Mouse (Mus musculus) lung, embryonic 14.5 days (tissue): ENCODE data around the gene Slc7a6os. TPM values are rescaled to one million over a fixed set of nuclear protein-coding genes. Genes with fewer than 3 reads are reported as not detected.
A peak's percentile ranks its signal among the peaks of the same experiment; 100 is the strongest.

Source experiments
- ATAC-seq: fragments of 200-750 bp; cut with Nextera tagmentation; 2 replicates; pipeline ENCODE4 v1.8.0; 2017; ENCODE audit warnings: mild to moderate bottlenecking, moderate TSS enrichment, moderate library complexity; ENCODE audit not compliant: insufficient read depth
- DNase-seq: peaks from one replicate; pipeline ENCODE4 v3.0.0-alpha.2; 2015
- H3K27ac ChIP-seq: fragments of 300-500 bp; sonication (generic); 2 replicates; pipeline ENCODE4 v1.5.1; 2014; ENCODE audit warnings: low read depth, mild to moderate bottlenecking, moderate library complexity
- H3K27me3 ChIP-seq: fragments of 300-500 bp; sonication (generic); 2 replicates; pipeline ENCODE4 v1.6.1; 2014; ENCODE audit warnings: low read length, control low read depth; ENCODE audit not compliant: insufficient read depth
- H3K36me3 ChIP-seq: fragments of 300-500 bp; sonication (generic); 2 replicates; pipeline ENCODE4 v1.6.1; 2014; ENCODE audit warnings: control low read depth; ENCODE audit not compliant: insufficient read depth
- H3K4me1 ChIP-seq: fragments of 300-500 bp; sonication (generic); 2 replicates; pipeline ENCODE4 v1.6.1; 2014; ENCODE audit warnings: antibody characterized with exemption, control low read depth; ENCODE audit not compliant: insufficient read depth
- H3K4me2 ChIP-seq: fragments of 300-500 bp; sonication (generic); 2 replicates; pipeline ENCODE4 v1.6.1; 2014; ENCODE audit warnings: mild to moderate bottlenecking
- H3K4me3 ChIP-seq: fragments of 300-500 bp; sonication (generic); 2 replicates; pipeline ENCODE4 v1.5.1; 2014; ENCODE audit warnings: low read depth, low read length
- H3K9ac ChIP-seq: fragments of 300-500 bp; sonication (generic); 2 replicates; pipeline ENCODE4 v1.6.1; 2014
- H3K9me3 ChIP-seq: fragments of 300-500 bp; sonication (generic); 2 replicates; pipeline ENCODE4 v1.6.1; 2016; ENCODE audit warnings: low read depth, low read length, control low read depth
- CTCF ChIP-seq: IDR thresholded peaks from 2 replicates; pipeline ENCODE4 v1.5.1; 2016; ENCODE audit warnings: antibody characterized with exemption, low read depth
- WGBS: fragments of 180-500 bp; shearing (Covaris S2); extraction: QIAGEN DNeasy Blood & Tissue Kit; methylation state at CpG from one replicate; pipeline ENCODE4 v1.1.7; 2014; 5-methylcytosine and 5-hydroxymethylcytosine counted together
- polyA plus RNA-seq: library from polyadenylated mRNA; unstranded; fragments of >200 nt; fragmentation: Nextera tagmentation; extraction: Ambion mirVana; gene quantifications from 2 replicates; pipeline ENCODE4 v1.2.1, GENCODE M21; 2014

Gene Slc7a6os
- polyA plus RNA-seq, 1 experiment from 2014 or later: 38.6 TPM

DNA sequence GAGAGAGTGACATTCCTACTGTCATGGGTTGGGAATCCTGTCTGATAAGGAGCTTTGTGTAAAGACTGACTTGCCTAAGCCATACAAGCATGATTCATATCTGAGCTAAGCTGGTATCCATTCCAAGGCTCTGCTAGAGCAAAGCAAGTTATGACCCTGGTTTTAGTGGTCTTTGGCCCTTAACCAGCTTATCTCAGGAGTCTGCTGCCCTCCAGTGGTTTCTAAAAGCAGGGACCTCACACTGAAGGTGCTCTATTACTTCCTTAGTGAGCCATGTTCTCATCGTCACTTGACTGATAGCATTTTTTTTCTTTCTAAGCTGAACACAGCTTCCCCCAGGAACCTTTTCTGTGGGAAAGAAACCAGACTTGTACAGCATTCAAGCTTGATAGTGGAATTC, 12.0 kb downstream of the Slc7a6os start:
- WGBS: 5% methylated on average over 1 of the region's 1 CpGs
- Histone ChIP-seq H3K27me3 (no peaks in the 10 kb centered on the region), H3K4me1 (no peaks in the 10 kb centered on the region), H3K9me3 (no peaks in the 10 kb centered on the region), H3K9ac (no peak overlapping the region), H3K4me3 (no peak overlapping the region), H3K4me2 (no peak overlapping the region), H3K36me3 (peaks cover 86% of the 10 kb centered on the region), H3K27ac (no peak overlapping the region)
- DNase-seq: peak; percentile 77
- peak; percentile 76 for TF ChIP-seq CTCF
- ATAC-seq: peak; percentile 41; the same call in 1 of the 2 replicates

DNA sequence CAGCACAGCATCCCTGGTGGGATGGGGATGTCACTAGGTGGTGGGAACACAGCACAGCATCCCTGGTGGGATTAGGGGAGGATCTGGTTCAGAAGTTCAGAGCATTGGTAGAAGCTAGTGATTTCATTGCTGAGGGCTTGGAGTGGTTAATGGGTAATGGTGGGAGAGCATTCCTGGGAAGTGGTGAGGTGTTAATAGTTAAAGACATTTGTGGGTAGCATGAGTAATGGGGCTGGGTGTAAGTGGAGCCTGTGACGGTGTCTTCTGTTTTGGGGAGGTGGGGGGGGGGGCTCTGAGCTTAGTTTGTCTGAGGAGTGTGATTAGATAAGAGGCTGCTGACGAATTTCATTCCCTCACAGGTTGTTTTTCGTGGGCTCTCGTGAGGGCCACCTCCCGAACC, 16.7 kb downstream of the Slc7a6os start:
- H3K27me3 ChIP-seq: no peaks in the 10 kb centered on the region
- H3K36me3 ChIP-seq: peaks cover 71% of the 10 kb centered on the region
- no peaks in the 10 kb centered on the region for H3K4me1 ChIP-seq
- H3K4me2 ChIP-seq: no peak overlapping the region
- DNase-seq (no peak), ATAC-seq (no peak)
- H3K9ac ChIP-seq: no peak overlapping the region
- H3K9me3 ChIP-seq: no peaks in the 10 kb centered on the region
- H3K4me3 ChIP-seq: no peak overlapping the region
- H3K27ac ChIP-seq: no peak overlapping the region
- 74% methylated on average over 5 of the region's 5 CpGs for WGBS
- no peak for TF ChIP-seq CTCF

DNA sequence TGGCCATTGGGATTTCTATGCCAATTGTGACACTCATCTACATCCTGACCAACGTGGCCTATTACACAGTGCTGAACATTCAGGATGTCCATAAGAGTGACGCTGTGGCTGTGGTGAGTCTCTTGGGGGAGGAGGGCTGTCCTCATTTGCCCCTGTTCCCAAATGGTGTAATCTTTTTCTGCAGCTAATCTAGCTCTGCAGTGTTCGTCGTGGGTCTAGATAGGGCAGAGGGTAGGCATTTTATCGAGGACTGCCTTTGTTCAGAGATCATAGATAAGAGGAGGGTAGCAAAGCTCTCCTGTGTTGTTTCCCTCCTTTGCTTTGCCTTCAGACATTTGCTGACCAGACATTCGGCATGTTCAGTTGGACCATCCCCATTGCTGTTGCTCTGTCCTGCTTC, 17.6 kb downstream of the Slc7a6os start:
- Histone ChIP-seq H3K4me1 (no peaks in the 10 kb centered on the region), H3K4me2 (no peak overlapping the region), H3K9ac (no peak overlapping the region), H3K27me3 (no peaks in the 10 kb centered on the region), H3K27ac (no peak overlapping the region), H3K4me3 (no peak overlapping the region), H3K9me3 (no peaks in the 10 kb centered on the region), H3K36me3 (peaks cover 66% of the 10 kb centered on the region)
- DNase-seq: no peak
- no peak for ATAC-seq
- no peak for TF ChIP-seq CTCF
- 82% methylated on average over 6 of the region's 6 CpGs for WGBS

DNA sequence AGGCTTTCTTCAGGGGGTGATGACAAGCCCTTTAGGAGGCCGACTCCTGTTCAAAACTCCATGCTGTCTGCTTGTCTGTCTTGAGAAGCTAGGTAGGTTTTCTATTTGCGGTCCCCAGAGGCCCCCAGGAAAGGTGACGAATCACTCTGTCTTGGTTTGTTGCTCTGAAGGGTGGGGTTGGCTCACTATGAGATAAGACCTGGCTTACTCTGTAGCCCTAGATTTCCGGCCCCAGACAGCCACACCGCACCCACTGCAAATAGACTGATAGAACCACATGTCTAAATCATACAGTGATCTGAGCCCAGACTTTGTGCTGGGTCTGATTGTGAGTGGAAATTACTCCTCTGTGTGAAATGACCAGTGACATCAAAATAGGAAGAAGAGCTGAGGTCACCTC, 19.1 kb downstream of the Slc7a6os start:
- H3K36me3 ChIP-seq: peaks cover 59% of the 10 kb centered on the region
- no peaks in the 10 kb centered on the region for H3K9me3 ChIP-seq

DNA sequence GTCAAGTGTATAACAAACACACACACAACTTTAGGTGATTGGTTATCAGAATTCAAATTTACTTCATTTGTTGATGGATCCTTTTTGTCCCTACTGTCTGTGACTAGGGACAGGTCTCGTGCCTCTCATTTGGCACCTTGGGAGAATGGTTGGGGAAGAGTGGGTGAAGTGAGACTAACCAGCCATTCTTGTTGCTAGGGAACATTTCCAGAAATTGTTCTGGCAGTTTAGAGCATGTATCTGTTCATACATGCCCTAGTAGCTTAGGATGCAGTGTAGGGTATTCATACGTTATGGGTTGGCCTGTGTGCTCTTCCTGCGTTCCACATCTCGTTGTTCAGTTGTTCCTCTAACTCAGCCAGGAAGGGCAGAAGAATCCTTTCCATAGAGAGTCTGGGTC, 21.6 kb downstream of the Slc7a6os start:
- Histone ChIP-seq H3K27me3 (no peaks in the 10 kb centered on the region), H3K9me3 (no peaks in the 10 kb centered on the region), H3K27ac (no peak overlapping the region), H3K4me1 (no peaks in the 10 kb centered on the region), H3K4me3 (no peak overlapping the region), H3K9ac (no peak overlapping the region), H3K4me2 (no peak overlapping the region), H3K36me3 (peaks cover 37% of the 10 kb centered on the region)
- 92% methylated on average over 4 of the region's 4 CpGs for WGBS
- no peak for TF ChIP-seq CTCF
- ATAC-seq (no peak), DNase-seq (no peak)

More for the DNA sequence above, 19.1 kb downstream of the Slc7a6os start:
- ATAC-seq: no peak
- no peak overlapping the region for H3K27ac ChIP-seq
- H3K27me3 ChIP-seq: no peaks in the 10 kb centered on the region
- H3K9ac ChIP-seq: no peak overlapping the region
- no peak for TF ChIP-seq CTCF
- 75% methylated on average over 5 of the region's 5 CpGs for WGBS
- H3K4me3 ChIP-seq: no peak overlapping the region
- no peaks in the 10 kb centered on the region for H3K4me1 ChIP-seq
- DNase-seq: no peak
- H3K4me2 ChIP-seq: no peak overlapping the region

DNA sequence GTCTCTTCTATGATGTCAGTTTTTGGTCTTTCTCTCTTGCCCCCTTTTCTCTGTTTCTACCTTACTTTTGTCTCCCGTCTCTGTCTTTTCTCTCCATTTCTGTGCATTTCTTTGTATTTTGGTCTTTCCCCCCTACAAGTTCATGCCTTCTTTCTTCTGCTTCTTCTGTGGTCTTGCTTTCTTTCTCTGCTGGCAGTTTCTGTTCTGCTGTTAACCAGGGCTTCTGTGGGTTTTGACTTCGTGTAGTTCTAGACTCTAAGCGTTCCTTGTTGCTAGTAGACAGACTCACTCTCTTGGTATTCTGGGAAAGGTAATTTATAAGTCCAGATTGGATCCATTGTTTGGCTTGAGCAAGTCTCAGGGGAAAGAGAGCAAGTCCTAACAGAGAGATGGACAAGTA, 24.3 kb downstream of the Slc7a6os start:
- Histone ChIP-seq H3K27ac (no peak overlapping the region), H3K36me3 (peaks cover 31% of the 10 kb centered on the region), H3K4me3 (no peak overlapping the region), H3K27me3 (no peaks in the 10 kb centered on the region), H3K9ac (no peak overlapping the region), H3K9me3 (no peaks in the 10 kb centered on the region), H3K4me1 (no peaks in the 10 kb centered on the region), H3K4me2 (no peak overlapping the region)
- WGBS: 92% methylated on average over 3 of the region's 3 CpGs
- ATAC-seq: no peak
- DNase-seq: no peak
- TF ChIP-seq CTCF: no peak

DNA sequence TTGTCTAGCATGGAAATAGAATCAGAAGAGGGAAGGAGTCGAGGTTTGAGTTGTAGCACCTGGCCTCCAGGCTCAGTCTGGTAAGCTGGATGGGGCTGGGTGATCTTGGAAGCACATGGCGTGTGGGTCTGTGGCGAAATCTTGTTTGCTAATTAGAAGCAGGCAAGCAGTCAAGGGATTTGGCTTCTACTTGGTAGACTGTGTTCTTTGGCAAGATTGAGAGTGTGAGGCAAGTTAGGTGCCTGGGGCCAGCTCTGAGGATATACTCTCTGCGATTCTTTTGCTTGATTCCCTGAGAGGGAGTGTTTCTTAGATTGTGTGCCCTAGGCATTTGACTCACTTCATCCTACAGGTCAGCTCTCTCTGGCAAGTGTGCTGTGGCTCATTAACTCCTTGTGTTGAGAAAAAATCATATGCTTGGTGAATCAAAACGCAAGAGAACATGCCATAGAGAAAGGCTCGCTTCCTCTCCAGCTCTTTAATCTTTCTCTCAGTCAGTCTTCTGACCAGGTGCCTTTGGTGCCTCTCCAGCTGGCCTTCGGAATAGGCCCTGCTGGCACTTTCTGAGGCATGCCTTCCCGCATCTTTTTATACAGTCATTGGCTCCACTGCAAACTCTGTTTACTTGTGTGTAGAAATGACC, 25.0 kb downstream of the Slc7a6os start:
- Histone ChIP-seq H3K4me1 (no peaks in the 10 kb centered on the region), H3K27ac (no peak overlapping the region), H3K9ac (no peak overlapping the region), H3K27me3 (no peaks in the 10 kb centered on the region), H3K9me3 (no peaks in the 10 kb centered on the region), H3K36me3 (peaks cover 25% of the 10 kb centered on the region), H3K4me3 (no peak overlapping the region), H3K4me2 (no peak overlapping the region)
- no peak for ATAC-seq
- 84% methylated on average over 8 of the region's 8 CpGs for WGBS
- DNase-seq: no peak
- TF ChIP-seq CTCF: no peak
